Mouse (Mus musculus) limb, embryonic 15.5 days (tissue): ENCODE measurements around the gene H1f0. TPM values are rescaled to one million over a fixed set of nuclear protein-coding genes. Genes with fewer than 3 reads are reported as not detected.
A peak's percentile ranks its signal among the peaks of the same experiment; 100 is the strongest.

Source experiments
- ATAC-seq: fragments of 200-750 bp; cut with Nextera tagmentation; 2 replicates; pipeline ENCODE4 v1.8.0; 2017; ENCODE audit warnings: low read depth, moderate TSS enrichment; ENCODE audit not compliant: insufficient number of reproducible peaks, low FRiP score, low TSS enrichment
- H3K27ac ChIP-seq: fragments of 300-500 bp; sonication (generic); 2 replicates; pipeline ENCODE4 v1.5.1; 2015; ENCODE audit warnings: moderate library complexity, mild to moderate bottlenecking, inconsistent platforms
- H3K27me3 ChIP-seq: fragments of 300-500 bp; sonication (generic); 2 replicates; pipeline ENCODE4 v1.6.1; 2015; ENCODE audit warnings: inconsistent platforms
- H3K36me3 ChIP-seq: fragments of 300-500 bp; sonication (generic); 2 replicates; pipeline ENCODE4 v1.6.1; 2015; ENCODE audit warnings: inconsistent platforms
- H3K4me1 ChIP-seq: fragments of 300-500 bp; sonication (generic); 2 replicates; pipeline ENCODE4 v1.6.1; 2015; ENCODE audit warnings: inconsistent platforms
- H3K4me2 ChIP-seq: fragments of 300-500 bp; sonication (generic); 2 replicates; pipeline ENCODE4 v1.6.1; 2015; ENCODE audit warnings: mild to moderate bottlenecking, inconsistent platforms
- H3K4me3 ChIP-seq: fragments of 300-500 bp; sonication (generic); 2 replicates; pipeline ENCODE4 v1.5.1; 2015; ENCODE audit warnings: mild to moderate bottlenecking, inconsistent platforms
- H3K9ac ChIP-seq: fragments of 300-500 bp; sonication (generic); 2 replicates; pipeline ENCODE4 v1.6.1; 2015; ENCODE audit warnings: inconsistent platforms
- H3K9me3 ChIP-seq: fragments of 300-500 bp; sonication (generic); 2 replicates; pipeline ENCODE4 v1.6.1; 2016; ENCODE audit warnings: inconsistent platforms
- WGBS: fragments of 180-500 bp; shearing (Covaris S2); methylation state at CpG from one replicate; pipeline ENCODE4 v1.1.7; 2015; 5-methylcytosine and 5-hydroxymethylcytosine counted together
- polyA plus RNA-seq: library from polyadenylated mRNA; unstranded; fragments of >200 nt; fragmentation: Nextera tagmentation; extraction: Ambion mirVana; gene quantifications from 2 replicates; pipeline ENCODE4 v1.2.1, GENCODE M21; 2015

H1f0 gene
- polyA plus RNA-seq, 1 experiment from 2014 or later = 628 TPM

DNA sequence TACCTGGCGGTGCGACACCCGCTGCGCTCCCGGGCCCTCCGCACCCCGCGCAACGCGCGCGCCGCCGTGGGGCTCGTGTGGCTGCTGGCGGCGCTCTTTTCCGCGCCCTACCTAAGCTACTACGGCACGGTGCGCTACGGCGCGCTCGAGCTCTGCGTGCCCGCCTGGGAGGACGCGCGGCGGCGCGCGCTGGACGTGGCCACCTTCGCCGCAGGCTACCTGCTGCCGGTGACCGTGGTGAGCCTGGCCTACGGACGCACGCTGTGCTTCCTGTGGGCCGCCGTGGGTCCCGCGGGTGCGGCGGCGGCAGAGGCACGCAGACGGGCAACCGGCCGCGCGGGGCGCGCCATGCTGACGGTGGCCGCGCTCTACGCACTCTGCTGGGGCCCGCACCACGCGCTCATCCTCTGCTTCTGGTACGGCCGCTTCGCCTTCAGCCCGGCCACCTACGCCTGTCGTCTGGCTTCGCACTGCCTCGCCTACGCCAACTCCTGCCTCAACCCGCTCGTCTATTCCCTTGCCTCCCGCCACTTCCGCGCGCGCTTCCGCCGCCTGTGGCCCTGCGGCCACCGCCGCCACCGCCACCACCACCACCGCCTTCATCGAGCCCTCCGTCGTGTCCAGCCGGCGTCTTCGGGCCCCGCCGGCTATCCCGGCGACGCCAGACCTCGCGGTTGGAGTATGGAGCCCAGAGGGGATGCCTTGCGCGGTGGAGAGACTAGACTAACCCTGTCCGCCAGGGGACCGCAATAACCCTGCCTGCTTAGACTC, 14.7 kb downstream of the H1f0 start:
- Histone ChIP-seq H3K4me2 (peak overlapping the region; percentile 94), H3K27me3 (peaks cover 44% of the 10 kb centered on the region), H3K4me1 (peaks cover 43% of the 10 kb centered on the region), H3K27ac (no peak overlapping the region), H3K9ac (peak overlapping the region; percentile 46), H3K36me3 (no peaks in the 10 kb centered on the region), H3K4me3 (peak overlapping the region; percentile 53), H3K9me3 (no peaks in the 10 kb centered on the region)
- under 1% methylated on average over 104 of the region's 105 CpGs for WGBS
- no peak for ATAC-seq

DNA sequence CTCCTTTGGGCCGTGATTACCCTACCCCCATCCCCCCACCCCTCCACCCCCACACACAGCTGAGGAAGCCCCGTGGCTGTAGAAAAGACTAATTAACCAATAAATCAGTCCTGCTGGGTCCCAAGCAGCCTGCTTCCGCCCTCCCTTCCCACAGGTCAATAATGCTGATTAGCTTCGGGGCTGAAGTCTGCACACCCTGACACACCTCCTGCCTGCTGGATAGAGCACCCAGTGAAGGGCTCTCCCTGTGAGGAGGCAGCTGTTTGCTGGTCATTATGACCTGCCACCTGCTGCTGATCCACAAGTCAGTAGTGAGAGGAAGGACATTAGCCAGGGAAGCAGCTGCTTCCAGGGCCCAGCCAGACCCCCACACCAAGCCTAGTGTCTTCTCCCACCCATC, 16.6 kb downstream of the H1f0 start:
- Histone ChIP-seq H3K4me3 (no peak overlapping the region), H3K9ac (no peak overlapping the region), H3K4me1 (peaks cover 27% of the 10 kb centered on the region), H3K9me3 (no peaks in the 10 kb centered on the region), H3K4me2 (no peak overlapping the region), H3K27ac (no peak overlapping the region), H3K36me3 (no peaks in the 10 kb centered on the region), H3K27me3 (peaks cover 44% of the 10 kb centered on the region)
- no peak for ATAC-seq
- WGBS = 16% methylated on average over 4 of the region's 4 CpGs

- Histone ChIP-seq H3K36me3 (peaks cover 10% of the 10 kb centered on the region), H3K4me2 (no peak overlapping the region), H3K27ac (no peak overlapping the region), H3K4me1 (peaks cover 8% of the 10 kb centered on the region), H3K9me3 (no peaks in the 10 kb centered on the region), H3K4me3 (no peak overlapping the region), H3K27me3 (peaks cover 14% of the 10 kb centered on the region), H3K9ac (no peak overlapping the region)
- no peak for ATAC-seq
- WGBS = 34% methylated on average over 4 of the region's 4 CpGs
These were observed 19.9 kb downstream of the H1f0 start for GRCm38 (mm10) chr15:79048186-79048585.

DNA sequence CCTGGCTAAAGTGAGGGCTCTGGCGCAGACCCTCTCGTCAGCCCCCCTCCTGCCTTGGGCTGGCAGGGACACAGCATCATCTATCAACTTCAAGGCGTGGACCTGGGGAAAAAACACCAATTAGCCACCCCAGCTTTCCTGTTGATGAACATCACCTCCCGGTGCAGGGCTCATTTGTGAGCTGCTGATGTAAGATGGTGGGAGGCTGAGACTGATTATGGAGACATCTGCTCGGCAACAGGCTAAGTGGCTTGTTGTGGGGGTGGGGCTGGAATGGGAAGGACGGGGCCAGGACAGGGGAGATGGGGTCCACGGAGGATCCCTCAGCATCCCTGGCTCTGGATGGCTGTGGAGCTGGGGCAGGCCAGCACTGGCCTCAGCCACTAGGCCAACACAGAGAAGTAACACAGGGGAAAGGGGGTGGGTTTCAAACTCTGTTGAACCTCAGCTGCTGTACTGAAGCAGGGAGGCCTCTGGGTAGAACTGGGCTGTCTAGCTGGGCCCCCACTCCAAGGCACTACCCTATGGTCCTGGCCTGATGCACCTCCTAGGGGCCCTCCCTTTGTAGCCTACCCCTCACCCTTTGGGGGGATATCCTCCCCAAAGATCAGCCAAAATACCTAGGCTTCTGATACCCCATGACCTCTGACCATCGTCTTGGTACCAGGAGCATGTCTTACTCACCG, 22.1 kb downstream of the H1f0 start:
- H3K27me3 ChIP-seq = no peaks in the 10 kb centered on the region
- H3K27ac ChIP-seq = no peak overlapping the region
- H3K4me1 ChIP-seq = 0 out of 2 replicates have a peak, but pooled peaks cover 6% of the 10 kb centered on the region
- 0 out of 2 replicates have a peak overlapping the region, but pooled peaks have one; percentile 14 for H3K9ac ChIP-seq
- 42% methylated on average over 9 of the region's 9 CpGs for WGBS
- H3K4me3 ChIP-seq = no peak overlapping the region
- H3K36me3 ChIP-seq = peaks cover 31% of the 10 kb centered on the region
- no peaks in the 10 kb centered on the region for H3K9me3 ChIP-seq
- ATAC-seq = no peak
- no peak overlapping the region for H3K4me2 ChIP-seq

DNA sequence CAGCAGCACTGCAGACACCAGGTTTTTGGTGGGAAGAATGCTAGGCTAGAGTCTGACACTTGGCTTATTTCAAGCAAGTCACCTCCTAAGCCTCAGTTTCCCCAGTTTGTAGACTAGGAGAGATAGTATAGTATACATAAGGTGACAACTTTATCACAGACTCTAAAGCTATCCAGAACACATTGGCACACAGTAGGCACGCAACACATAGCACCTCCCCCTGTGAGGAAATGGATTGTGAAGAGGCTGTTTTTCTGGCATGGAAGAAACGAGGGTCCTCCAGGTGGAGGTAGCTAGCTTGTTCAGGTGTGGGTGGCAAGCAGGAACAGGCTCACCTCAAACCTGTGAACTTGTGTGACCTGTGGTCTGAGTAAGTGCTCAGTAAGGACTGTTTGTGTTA, 22.7 kb downstream of the H1f0 start:
- Histone ChIP-seq H3K27ac (no peak overlapping the region), H3K4me3 (no peak overlapping the region), H3K27me3 (no peaks in the 10 kb centered on the region), H3K4me1 (0 out of 2 replicates have a peak, but pooled peaks cover 6% of the 10 kb centered on the region), H3K36me3 (peaks cover 37% of the 10 kb centered on the region), H3K4me2 (no peak overlapping the region), H3K9me3 (no peaks in the 10 kb centered on the region), H3K9ac (no peak overlapping the region)
- 67% methylated on average over 2 of the region's 2 CpGs for WGBS
- ATAC-seq = no peak

- peaks cover 45% of the 10 kb centered on the region for H3K36me3 ChIP-seq
These were observed 23.5 kb downstream of the H1f0 start for GRCm38 (mm10) chr15:79051461-79052360.

GRCm38 (mm10) chr15:79052366-79052765, 24.1 kb downstream of the H1f0 start:
- WGBS = 72% methylated on average over 2 of the region's 2 CpGs
- Histone ChIP-seq H3K4me2 (no peak overlapping the region), H3K4me3 (no peak overlapping the region), H3K9ac (no peak overlapping the region), H3K36me3 (peaks cover 51% of the 10 kb centered on the region), H3K27ac (no peak overlapping the region), H3K4me1 (0 out of 2 replicates have a peak, but pooled peaks cover 6% of the 10 kb centered on the region), H3K9me3 (no peaks in the 10 kb centered on the region), H3K27me3 (no peaks in the 10 kb centered on the region)
- ATAC-seq = no peak

More at GRCm38 (mm10) chr15:79051461-79052360, 23.5 kb downstream of the H1f0 start:
- Histone ChIP-seq H3K4me1 (0 out of 2 replicates have a peak, but pooled peaks cover 6% of the 10 kb centered on the region), H3K4me2 (no peak overlapping the region), H3K9me3 (no peaks in the 10 kb centered on the region), H3K9ac (no peak overlapping the region), H3K27me3 (no peaks in the 10 kb centered on the region), H3K27ac (0 out of 2 replicates have a peak overlapping the region, but pooled peaks have one; percentile 1), H3K4me3 (no peak overlapping the region)
- 62% methylated on average over 13 of the region's 13 CpGs for WGBS
- no peak for ATAC-seq

DNA sequence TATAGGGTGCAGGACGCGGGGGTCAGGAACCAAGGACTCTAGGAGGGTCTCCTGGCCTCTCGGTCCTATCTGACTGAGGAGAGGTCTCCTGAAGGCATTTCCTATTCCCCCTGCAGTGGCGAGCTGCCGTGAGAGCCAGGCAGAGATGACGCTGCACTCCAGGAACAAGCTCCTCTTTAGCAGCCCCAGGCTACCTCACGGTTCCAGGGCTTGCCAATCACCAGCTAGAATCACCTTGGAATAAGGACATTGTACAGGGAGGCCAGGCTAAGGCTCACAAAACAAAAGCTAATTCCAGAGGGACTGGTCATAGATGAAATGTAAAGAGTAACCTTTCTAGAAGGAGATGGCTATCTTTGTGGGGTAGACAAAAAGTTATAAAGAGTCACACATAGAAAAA, 28.4 kb downstream of the H1f0 start:
- H3K4me2 ChIP-seq = no peak overlapping the region
- H3K9me3 ChIP-seq = no peaks in the 10 kb centered on the region
- WGBS = 88% methylated on average over 7 of the region's 7 CpGs
- peaks cover 5% of the 10 kb centered on the region; the same call in 1 of the 2 replicates for H3K4me1 ChIP-seq
- H3K4me3 ChIP-seq = no peak overlapping the region
- H3K27ac ChIP-seq = no peak overlapping the region
- H3K9ac ChIP-seq = no peak overlapping the region
- no peaks in the 10 kb centered on the region for H3K27me3 ChIP-seq
- H3K36me3 ChIP-seq = peaks cover 86% of the 10 kb centered on the region
- no peak for ATAC-seq

- peaks cover 12% of the 10 kb centered on the region for H3K4me1 ChIP-seq
- no peaks in the 10 kb centered on the region for H3K9me3 ChIP-seq
These were observed 29.6 kb downstream of the H1f0 start for GRCm38 (mm10) chr15:79057850-79058249.

DNA sequence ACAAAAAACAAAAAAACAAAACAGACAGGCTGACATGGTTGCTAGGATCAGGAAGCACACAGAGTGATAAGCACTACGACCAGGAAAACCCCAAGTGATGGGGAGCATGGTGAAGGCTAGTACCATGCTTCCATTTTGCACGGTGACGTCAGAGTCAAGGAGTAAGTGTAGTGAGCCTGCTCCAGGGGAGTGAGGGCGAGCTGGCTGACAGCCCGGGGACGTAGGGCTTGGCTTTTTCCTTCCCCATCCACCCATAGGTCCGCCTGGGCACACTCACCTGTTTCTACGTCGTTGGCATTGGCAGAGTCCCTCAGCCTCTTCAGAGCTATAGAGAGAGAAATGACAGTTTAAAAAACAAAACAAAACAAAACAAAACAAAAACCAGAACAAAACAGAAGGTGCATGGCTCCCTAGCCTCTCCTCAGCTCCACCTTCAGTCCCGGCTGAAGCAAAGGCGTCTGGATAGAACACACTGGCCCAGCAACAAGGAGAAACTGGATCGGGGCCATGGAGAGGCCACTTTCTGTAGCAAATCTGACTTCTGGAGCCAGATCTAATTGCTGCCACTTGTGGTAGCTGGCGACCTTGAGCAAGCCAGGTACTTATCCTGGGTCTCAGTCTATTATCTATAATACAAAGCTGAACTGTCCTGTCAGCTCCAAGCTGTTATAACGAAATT, 32.8 kb downstream of the H1f0 start:
- 82% methylated on average over 14 of the region's 14 CpGs for WGBS
- no peak overlapping the region for H3K9ac ChIP-seq
- H3K27me3 ChIP-seq = no peaks in the 10 kb centered on the region
- no peak overlapping the region; the same call in 1 of the 2 replicates for H3K4me2 ChIP-seq
- 0 out of 2 replicates have a peak overlapping the region, but pooled peaks have one; percentile 95 for H3K4me3 ChIP-seq
- no peak for ATAC-seq
- H3K27ac ChIP-seq = 0 out of 2 replicates have a peak overlapping the region, but pooled peaks have one; percentile 17
- H3K36me3 ChIP-seq = peaks cover 48% of the 10 kb centered on the region
- H3K9me3 ChIP-seq = no peaks in the 10 kb centered on the region
- H3K4me1 ChIP-seq = peaks cover 14% of the 10 kb centered on the region

More at GRCm38 (mm10) chr15:79057850-79058249, 29.6 kb downstream of the H1f0 start:
- no peak overlapping the region for H3K4me3 ChIP-seq
- 88% methylated on average over 6 of the region's 6 CpGs for WGBS
- no peak overlapping the region for H3K4me2 ChIP-seq
- no peak for ATAC-seq
- peaks cover 79% of the 10 kb centered on the region for H3K36me3 ChIP-seq
- H3K9ac ChIP-seq = no peak overlapping the region
- H3K27ac ChIP-seq = no peak overlapping the region
- H3K27me3 ChIP-seq = no peaks in the 10 kb centered on the region
